Mouse (Mus musculus) 3134 (cell line): ENCODE measurements around the gene Fbxl17.

Source experiments
- DNase-seq: peaks from one replicate; pipeline ENCODE4 v3.0.0-alpha.2; 2011; ENCODE audit warnings: low spot score; ENCODE audit not compliant: insufficient read length; ENCODE audit errors: extremely low read depth

Gene Fbxl17

GRCm38 (mm10) chr17:63114399-63115085 is 385.3 kb downstream of the Fbxl17 start:
- DNase-seq, result no peak

GRCm38 (mm10) chr17:63112826-63113225 is 387.0 kb downstream of the Fbxl17 start:
- DNase-seq, result no peak

GRCm38 (mm10) chr17:63110994-63111393 is 388.8 kb downstream of the Fbxl17 start:
- no peak for DNase-seq

- no peak for DNase-seq
Measured at GRCm38 (mm10) chr17:63110211-63110755, 389.5 kb downstream of the Fbxl17 start.

- no peak for DNase-seq
Measured at GRCm38 (mm10) chr17:63108035-63108434, 391.8 kb downstream of the Fbxl17 start.

GRCm38 (mm10) chr17:63107515-63107914 is 392.3 kb downstream of the Fbxl17 start:
- no peak for DNase-seq

GRCm38 (mm10) chr17:63095553-63095952 is 404.3 kb downstream of the Fbxl17 start:
- no peak for DNase-seq

- DNase-seq, result no peak
Measured at GRCm38 (mm10) chr17:63095017-63095416, 404.8 kb downstream of the Fbxl17 start.

GRCm38 (mm10) chr17:63093184-63093583 is 406.6 kb downstream of the Fbxl17 start:
- DNase-seq, result no peak

- DNase-seq, result no peak
Measured at GRCm38 (mm10) chr17:63092774-63093173, 407.0 kb downstream of the Fbxl17 start.

GRCm38 (mm10) chr17:63090112-63090511 is 409.7 kb downstream of the Fbxl17 start:
- DNase-seq, result no peak

- no peak for DNase-seq
Measured at GRCm38 (mm10) chr17:63087265-63087664, 412.6 kb downstream of the Fbxl17 start.

- DNase-seq, result no peak
Measured at GRCm38 (mm10) chr17:63086526-63086925, 413.3 kb downstream of the Fbxl17 start.

GRCm38 (mm10) chr17:63085227-63085626 is 414.6 kb downstream of the Fbxl17 start:
- DNase-seq, result no peak

- DNase-seq, result no peak
Measured at GRCm38 (mm10) chr17:63079087-63079486, 420.7 kb downstream of the Fbxl17 start.

- DNase-seq, result no peak
Measured at GRCm38 (mm10) chr17:63077509-63077908, 422.3 kb downstream of the Fbxl17 start.

GRCm38 (mm10) chr17:63076661-63077060 is 423.2 kb downstream of the Fbxl17 start:
- DNase-seq, result no peak

- DNase-seq, result no peak
Measured at GRCm38 (mm10) chr17:63076037-63076426, 423.8 kb downstream of the Fbxl17 start.

GRCm38 (mm10) chr17:63075091-63076036 is 424.5 kb downstream of the Fbxl17 start:
- DNase-seq, result no peak

- DNase-seq, result no peak
Measured at GRCm38 (mm10) chr17:63073342-63073741, 426.5 kb downstream of the Fbxl17 start.

GRCm38 (mm10) chr17:63071134-63071923 is 428.5 kb downstream of the Fbxl17 start:
- DNase-seq, result no peak
